Mouse (Mus musculus): Measurements from ENCODE around the gene Ptpn11. TPM values are rescaled to one million over a fixed set of nuclear protein-coding genes. Genes with fewer than 3 reads are reported as not detected.
"Not testable (repeated sequence)": the region's sequence is repeated elsewhere in the genome, so short reads cannot be mapped to it uniquely, and the experiment has no call there.

Gene Ptpn11
- polyA plus RNA-seq, 1 experiment: 75.8 TPM

DNA sequence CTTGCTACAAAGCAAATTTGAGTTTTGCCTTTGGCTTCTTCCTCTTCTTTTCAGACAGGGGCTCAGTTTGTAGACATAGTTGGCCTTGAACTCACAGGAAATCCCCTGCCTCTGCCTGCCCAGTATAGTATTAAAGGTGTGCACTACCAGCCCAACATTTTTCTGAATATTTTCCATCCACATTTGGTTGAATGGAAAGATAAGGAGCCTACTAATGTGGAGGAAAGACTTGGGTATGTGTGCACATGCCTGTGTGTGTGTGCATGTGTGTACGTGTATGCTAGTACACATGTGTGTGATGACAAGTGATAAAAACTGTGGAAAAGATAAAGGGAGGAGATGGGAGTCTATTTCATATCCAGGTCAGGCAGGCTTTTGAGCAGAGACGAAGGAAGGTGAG is 34.7 kb upstream of the Ptpn11 start:
- Histone ChIP-seq H3K27me3 (ENCODE audit: control insufficient read depth, insufficient read depth, insufficient read length) (no peaks in the 10 kb centered on the region), H3K36me3 (ENCODE audit: control insufficient read depth, insufficient read depth) (no peaks in the 10 kb centered on the region), H3K79me2 (ENCODE audit: control insufficient read depth, insufficient read depth) (peaks cover 84% of the 10 kb centered on the region), H3K4me3 (ENCODE audit: insufficient read depth, poor library complexity, severe bottlenecking) (no peak overlapping the region), H3ac (ENCODE audit: control insufficient read depth, insufficient read length, low read depth) (no peak overlapping the region), H3K79me3 (ENCODE audit: low read depth) (peaks cover 16% of the 10 kb centered on the region)
- TF ChIP-seq MYOG (IDR thresholded peaks at IDR 0.05; ENCODE audit: control insufficient read depth, extremely low read depth, insufficient read length) (no peak), MYOD1 (IDR thresholded peaks at IDR 0.05; ENCODE audit: control insufficient read depth, insufficient read length, low read depth) (no peak)

DNA sequence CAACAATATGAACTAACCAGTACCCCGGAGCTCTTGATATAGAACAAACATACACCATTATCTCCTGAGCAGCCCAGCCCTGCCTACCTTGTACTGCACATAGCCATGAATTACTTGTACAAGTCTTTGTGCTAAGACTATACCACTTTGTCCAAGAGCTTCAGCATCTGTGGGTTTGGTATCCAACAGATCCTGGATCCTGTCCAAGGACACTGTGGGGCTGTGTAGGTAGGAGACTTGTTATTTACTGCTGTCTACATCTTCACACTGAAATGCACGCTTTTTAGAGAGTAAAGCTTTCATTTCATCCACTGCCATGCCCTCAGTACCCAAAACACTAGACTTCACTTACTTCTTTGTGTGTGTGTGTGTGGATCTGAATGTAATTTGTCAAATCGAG is 33.7 kb upstream of the Ptpn11 start:
- no peak overlapping the region for H3K4me3 ChIP-seq (ENCODE audit: insufficient read depth, poor library complexity, severe bottlenecking)
- peaks cover 14% of the 10 kb centered on the region for H3K79me3 ChIP-seq (ENCODE audit: low read depth)
- no peak overlapping the region for H3ac ChIP-seq (ENCODE audit: control insufficient read depth, insufficient read length, low read depth)
- no peaks in the 10 kb centered on the region for H3K27me3 ChIP-seq (ENCODE audit: control insufficient read depth, insufficient read depth, insufficient read length)
- peaks cover 79% of the 10 kb centered on the region for H3K79me2 ChIP-seq (ENCODE audit: control insufficient read depth, insufficient read depth)
- H3K36me3 ChIP-seq (ENCODE audit: control insufficient read depth, insufficient read depth): no peaks in the 10 kb centered on the region
- TF ChIP-seq CTCF (IDR thresholded peaks at IDR 0.05; ENCODE audit: control insufficient read depth, insufficient read depth, insufficient read length): no peak
- no peak for TF ChIP-seq MYOD1 (IDR thresholded peaks at IDR 0.05; ENCODE audit: control insufficient read depth, insufficient read length, low read depth)
- TF ChIP-seq USF1 (IDR thresholded peaks at IDR 0.05; ENCODE audit: low read depth): no peak
- TF ChIP-seq CEBPB (IDR thresholded peaks at IDR 0.05; ENCODE audit: low read depth): no peak
- TF ChIP-seq FOSL1 (IDR thresholded peaks at IDR 0.05; ENCODE audit: insufficient read depth, low read length, poor library complexity, severe bottlenecking): no peak
- TF ChIP-seq MYOG (IDR thresholded peaks at IDR 0.05; ENCODE audit: control insufficient read depth, extremely low read depth, insufficient read length): no peak
- no peak for TF ChIP-seq MAX (IDR thresholded peaks at IDR 0.05)

DNA sequence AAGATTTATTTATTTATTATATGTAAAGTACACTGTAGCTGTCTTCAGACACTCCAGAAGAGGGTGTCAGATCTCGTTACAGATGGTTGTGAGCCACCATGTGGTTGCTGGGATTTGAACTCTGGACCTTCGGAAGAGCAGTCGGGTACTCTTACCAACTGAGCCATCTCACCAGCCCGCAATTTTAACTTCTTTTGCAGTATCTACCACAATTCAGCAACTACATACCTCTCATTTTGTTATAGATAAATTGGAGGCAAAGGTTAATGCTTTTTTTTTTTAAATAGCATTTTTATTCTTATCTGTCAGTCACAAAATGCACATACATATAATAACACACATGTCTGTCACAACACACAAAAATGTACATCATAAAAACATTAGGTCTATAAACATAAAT is 32.8 kb upstream of the Ptpn11 start:
- not testable (repeated sequence) for H3K36me3 ChIP-seq (ENCODE audit: control insufficient read depth, insufficient read depth); H3K4me3 ChIP-seq (ENCODE audit: insufficient read depth, poor library complexity, severe bottlenecking); H3K27me3 ChIP-seq (ENCODE audit: control insufficient read depth, insufficient read depth, insufficient read length); H3ac ChIP-seq (ENCODE audit: control insufficient read depth, insufficient read length, low read depth)
- H3K79me3 ChIP-seq (ENCODE audit: low read depth): peaks cover 13% of the 10 kb centered on the region
- H3K79me2 ChIP-seq (ENCODE audit: control insufficient read depth, insufficient read depth): peaks cover 75% of the 10 kb centered on the region

DNA sequence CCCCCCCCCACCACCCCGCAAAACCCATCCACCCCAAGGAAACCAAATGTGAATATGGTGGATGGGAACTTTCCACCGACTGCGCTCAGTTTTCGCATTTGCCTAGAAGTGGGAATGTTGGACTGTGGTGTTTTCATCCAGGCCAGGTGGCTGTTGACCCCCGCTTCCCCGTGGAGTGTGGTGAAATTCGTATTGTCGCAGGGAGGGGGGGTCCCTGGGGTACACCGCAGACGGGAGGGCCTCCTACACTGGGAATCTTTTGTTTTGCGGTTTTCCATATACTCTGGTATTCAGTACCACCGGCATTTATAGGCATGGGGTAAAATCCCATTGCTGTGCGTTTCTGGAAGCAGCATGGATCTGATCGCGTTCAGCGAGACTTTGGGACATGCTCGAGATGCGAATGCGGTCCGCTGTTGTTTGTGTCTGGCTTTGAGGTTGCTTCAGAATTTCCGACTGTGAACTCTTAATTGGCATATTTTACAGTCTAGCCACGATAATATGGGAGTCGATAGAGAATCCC is 30.2 kb upstream of the Ptpn11 start:
- no peaks in the 10 kb centered on the region for H3K27me3 ChIP-seq (ENCODE audit: control insufficient read depth, insufficient read depth, insufficient read length)
- TF ChIP-seq MYOD1 (IDR thresholded peaks at IDR 0.05; ENCODE audit: control insufficient read depth, insufficient read length, low read depth): no peak
- no peak for TF ChIP-seq USF1 (IDR thresholded peaks at IDR 0.05; ENCODE audit: low read depth)
- no peak for TF ChIP-seq MYOG (IDR thresholded peaks at IDR 0.05; ENCODE audit: control insufficient read depth, extremely low read depth, insufficient read length)
- TF ChIP-seq CEBPB (IDR thresholded peaks at IDR 0.05; ENCODE audit: low read depth): no peak
- TF ChIP-seq MAX (IDR thresholded peaks at IDR 0.05): no peak
- TF ChIP-seq FOSL1 (IDR thresholded peaks at IDR 0.05; ENCODE audit: insufficient read depth, low read length, poor library complexity, severe bottlenecking): no peak
- TF ChIP-seq CTCF (IDR thresholded peaks at IDR 0.05; ENCODE audit: control insufficient read depth, insufficient read depth, insufficient read length): no peak
- H3ac ChIP-seq (ENCODE audit: control insufficient read depth, insufficient read length, low read depth): peak overlapping the region; percentile 32

DNA sequence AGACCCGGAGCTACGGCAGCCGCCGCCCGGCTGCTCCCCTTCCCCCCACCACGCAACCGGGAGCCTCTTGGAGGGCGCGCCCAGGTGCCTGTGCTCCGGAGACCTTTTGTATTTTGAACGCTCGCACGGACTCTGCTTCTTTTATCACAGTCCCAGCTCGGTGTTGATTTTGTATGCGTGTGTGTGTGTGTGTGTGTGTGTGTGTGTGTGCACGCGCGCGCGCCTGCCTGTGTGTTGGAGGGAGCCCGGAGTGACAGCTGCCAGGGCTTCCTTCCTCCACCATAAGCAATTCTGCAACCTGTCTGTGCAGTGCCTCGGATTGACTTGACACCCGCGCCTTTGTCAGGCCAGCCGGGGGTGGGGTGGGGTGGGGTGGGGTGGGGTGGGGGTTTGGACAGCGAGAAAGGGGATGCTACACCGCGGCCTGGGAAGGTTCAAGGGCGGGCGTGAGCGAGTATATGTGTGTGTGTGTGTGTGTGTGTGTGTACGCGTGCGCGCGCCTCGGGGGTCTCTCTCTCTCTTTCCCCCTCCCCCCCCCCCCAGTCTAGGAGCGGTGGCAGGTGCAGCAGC is 29.6 kb upstream of the Ptpn11 start:
- Histone ChIP-seq H3K79me2 (ENCODE audit: control insufficient read depth, insufficient read depth) (peaks cover 46% of the 10 kb centered on the region), H3K36me3 (ENCODE audit: control insufficient read depth, insufficient read depth) (no peaks in the 10 kb centered on the region), H3K27me3 (ENCODE audit: control insufficient read depth, insufficient read depth, insufficient read length) (no peaks in the 10 kb centered on the region), H3K4me3 (ENCODE audit: insufficient read depth, poor library complexity, severe bottlenecking) (peak overlapping the region; percentile 68), H3K79me3 (ENCODE audit: low read depth) (peaks cover 8% of the 10 kb centered on the region), H3ac (ENCODE audit: control insufficient read depth, insufficient read length, low read depth) (peak overlapping the region; percentile 67)
- TF ChIP-seq MAX (IDR thresholded peaks at IDR 0.05) (no peak), CTCF (IDR thresholded peaks at IDR 0.05; ENCODE audit: control insufficient read depth, insufficient read depth, insufficient read length) (no peak), FOSL1 (IDR thresholded peaks at IDR 0.05; ENCODE audit: insufficient read depth, low read length, poor library complexity, severe bottlenecking) (no peak), MYOD1 (IDR thresholded peaks at IDR 0.05; ENCODE audit: control insufficient read depth, insufficient read length, low read depth) (no peak), USF1 (IDR thresholded peaks at IDR 0.05; ENCODE audit: low read depth) (no peak), CEBPB (IDR thresholded peaks at IDR 0.05; ENCODE audit: low read depth) (no peak), MYOG (IDR thresholded peaks at IDR 0.05; ENCODE audit: control insufficient read depth, extremely low read depth, insufficient read length) (no peak)

More for the DNA sequence above, 30.2 kb upstream of the Ptpn11 start:
- H3K79me2 ChIP-seq (ENCODE audit: control insufficient read depth, insufficient read depth): peaks cover 51% of the 10 kb centered on the region
- H3K79me3 ChIP-seq (ENCODE audit: low read depth): peaks cover 8% of the 10 kb centered on the region
- H3K36me3 ChIP-seq (ENCODE audit: control insufficient read depth, insufficient read depth): no peaks in the 10 kb centered on the region
- H3K4me3 ChIP-seq (ENCODE audit: insufficient read depth, poor library complexity, severe bottlenecking): peak overlapping the region; percentile 68

DNA sequence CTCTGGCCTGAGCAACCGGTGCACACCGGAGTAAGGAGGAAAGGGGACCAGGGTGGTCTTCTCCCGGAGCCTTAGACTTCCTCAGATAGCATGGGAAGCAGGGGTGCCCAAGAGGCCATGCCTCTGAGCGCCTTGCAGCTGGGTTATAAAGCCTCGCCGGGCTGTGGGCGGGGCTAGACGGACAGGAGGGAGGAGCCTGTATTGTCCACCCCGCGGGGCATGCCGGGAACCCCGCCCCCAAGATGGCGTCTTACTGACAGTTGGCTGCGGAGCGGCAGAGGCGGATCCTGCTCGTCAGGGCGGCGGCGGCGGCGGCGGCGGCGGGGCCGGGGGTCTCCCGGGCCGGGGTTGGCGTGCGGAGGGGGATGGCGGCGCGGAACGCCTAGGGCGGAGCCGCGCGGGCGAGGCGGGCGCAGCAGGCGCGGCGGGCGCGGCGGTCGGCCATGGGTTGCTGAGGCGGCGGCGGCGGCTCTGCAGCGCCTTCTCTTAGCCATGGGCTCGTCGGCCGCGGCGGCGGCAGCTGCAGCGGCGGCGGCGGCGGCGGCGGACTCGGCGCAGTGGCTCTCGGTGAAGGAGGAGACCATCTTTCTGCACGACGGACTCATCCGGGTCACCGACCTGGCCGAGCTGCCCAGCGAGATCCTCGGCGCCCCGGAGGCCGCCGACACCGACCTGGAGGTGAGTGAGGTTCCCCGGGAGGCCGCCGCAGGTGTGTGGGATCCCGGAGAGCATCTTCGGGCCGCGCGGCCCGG is 29.0 kb upstream of the Ptpn11 start, which contains the start of gene Hectd4:
TSS of gene Hectd4 (plus strand) at position 240 of the 752 bp plus-strand sequence.
- Histone ChIP-seq H3K27me3 (ENCODE audit: control insufficient read depth, insufficient read depth, insufficient read length) (no peaks in the 10 kb centered on the region), H3K79me2 (ENCODE audit: control insufficient read depth, insufficient read depth) (peaks cover 39% of the 10 kb centered on the region), H3K79me3 (ENCODE audit: low read depth) (peaks cover 8% of the 10 kb centered on the region), H3K36me3 (ENCODE audit: control insufficient read depth, insufficient read depth) (no peaks in the 10 kb centered on the region), H3ac (ENCODE audit: control insufficient read depth, insufficient read length, low read depth) (peak within 1 kb of the TSS; percentile 67), H3K4me3 (ENCODE audit: insufficient read depth, poor library complexity, severe bottlenecking) (peak within 1 kb of the TSS; percentile 68)
- TF ChIP-seq MYOG (IDR thresholded peaks at IDR 0.05; ENCODE audit: control insufficient read depth, extremely low read depth, insufficient read length): no peak
- TF ChIP-seq CEBPB (IDR thresholded peaks at IDR 0.05; ENCODE audit: low read depth): no peak
- no peak for TF ChIP-seq USF1 (IDR thresholded peaks at IDR 0.05; ENCODE audit: low read depth)
- TF ChIP-seq MAX (IDR thresholded peaks at IDR 0.05): no peak
- TF ChIP-seq MYOD1 (IDR thresholded peaks at IDR 0.05; ENCODE audit: control insufficient read depth, insufficient read length, low read depth): no peak
- no peak for TF ChIP-seq CTCF (IDR thresholded peaks at IDR 0.05; ENCODE audit: control insufficient read depth, insufficient read depth, insufficient read length)
- TF ChIP-seq FOSL1 (IDR thresholded peaks at IDR 0.05; ENCODE audit: insufficient read depth, low read length, poor library complexity, severe bottlenecking): no peak
